Mouse (Mus musculus) left cerebral cortex, adult 9 months (tissue): ENCODE measurements around the gene Hnrnpm.

Experiments
- DNase-seq, 2 experiments: peaks; one replicate each; pipeline ENCODE4 v3.0.0; 2022; ENCODE audit warnings: low spot score in 2 of 2

Hnrnpm gene

GRCm38 (mm10) chr17:33598506-33598905, 88.2 kb downstream of the Hnrnpm start:
- DNase-seq, result no peak

- no peak for DNase-seq
Measured at GRCm38 (mm10) chr17:33597271-33597670, 89.4 kb downstream of the Hnrnpm start.
